Mouse (Mus musculus): ENCODE results near the gene Serpinh1. TPM values are rescaled to one million over a fixed set of nuclear protein-coding genes. Genes with fewer than 3 reads are reported as not detected.

Serpinh1 gene
- polyA plus RNA-seq, 1 experiment: not detected

- Histone ChIP-seq H3K4me1 (ENCODE audit: control insufficient read depth, insufficient read depth, low read length) (peaks cover 28% of the 10 kb centered on the region), H3K27ac (ENCODE audit: insufficient read depth, low read depth, low read length) (no peak overlapping the region), H3K4me3 (ENCODE audit: insufficient read depth, low read depth, low read length) (no peak overlapping the region)
- no peak for TF ChIP-seq CTCF (IDR thresholded peaks at IDR 0.05; ENCODE audit: insufficient read depth, low read depth, low read length)
- TF ChIP-seq POLR2A (IDR thresholded peaks at IDR 0.05; ENCODE audit: insufficient read depth, low read depth, low read length): no peak
- WGBS: 68% methylated on average over 3 of the region's 3 CpGs
Observed at GRCm38 (mm10) chr7:99306640-99307039, 46.4 kb downstream of the Serpinh1 start.

- 97% methylated on average over 4 of the region's 4 CpGs for WGBS
- H3K4me3 ChIP-seq (ENCODE audit: insufficient read depth, low read depth, low read length): no peak overlapping the region
- H3K4me1 ChIP-seq (ENCODE audit: control insufficient read depth, insufficient read depth, low read length): peaks cover 26% of the 10 kb centered on the region
- TF ChIP-seq CTCF (IDR thresholded peaks at IDR 0.05; ENCODE audit: insufficient read depth, low read depth, low read length): no peak
- no peak for TF ChIP-seq POLR2A (IDR thresholded peaks at IDR 0.05; ENCODE audit: insufficient read depth, low read depth, low read length)
- no peak overlapping the region for H3K27ac ChIP-seq (ENCODE audit: insufficient read depth, low read depth, low read length)
Observed at GRCm38 (mm10) chr7:99305688-99306087, 47.4 kb downstream of the Serpinh1 start.

- Histone ChIP-seq H3K27ac (ENCODE audit: insufficient read depth, low read depth, low read length) (0 out of 2 replicates have a peak overlapping the region, but pooled peaks have one; percentile 18), H3K4me1 (ENCODE audit: control insufficient read depth, insufficient read depth, low read length) (peaks cover 26% of the 10 kb centered on the region), H3K4me3 (ENCODE audit: insufficient read depth, low read depth, low read length) (no peak overlapping the region)
- 49% methylated on average over 5 of the region's 5 CpGs for WGBS
- TF ChIP-seq POLR2A (IDR thresholded peaks at IDR 0.05; ENCODE audit: insufficient read depth, low read depth, low read length) (no peak), CTCF (IDR thresholded peaks at IDR 0.05; ENCODE audit: insufficient read depth, low read depth, low read length) (no peak)
Observed at GRCm38 (mm10) chr7:99304949-99305372, 48.1 kb downstream of the Serpinh1 start.

GRCm38 (mm10) chr7:99304029-99304428, 49.0 kb downstream of the Serpinh1 start:
- H3K4me1 ChIP-seq (ENCODE audit: control insufficient read depth, insufficient read depth, low read length): peaks cover 26% of the 10 kb centered on the region
- H3K4me3 ChIP-seq (ENCODE audit: insufficient read depth, low read depth, low read length): no peak overlapping the region
- 0 out of 2 replicates have a peak overlapping the region, but pooled peaks have one; percentile 5 for H3K27ac ChIP-seq (ENCODE audit: insufficient read depth, low read depth, low read length)
- WGBS: 46% methylated on average over 6 of the region's 6 CpGs
- TF ChIP-seq CTCF (IDR thresholded peaks at IDR 0.05; ENCODE audit: insufficient read depth, low read depth, low read length) (no peak), POLR2A (IDR thresholded peaks at IDR 0.05; ENCODE audit: insufficient read depth, low read depth, low read length) (no peak)

- no peak overlapping the region for H3K4me3 ChIP-seq (ENCODE audit: insufficient read depth, low read depth, low read length)
- H3K27ac ChIP-seq (ENCODE audit: insufficient read depth, low read depth, low read length): no peak overlapping the region
- 88% methylated on average over 3 of the region's 3 CpGs for WGBS
- TF ChIP-seq CTCF (IDR thresholded peaks at IDR 0.05; ENCODE audit: insufficient read depth, low read depth, low read length) (no peak), POLR2A (IDR thresholded peaks at IDR 0.05; ENCODE audit: insufficient read depth, low read depth, low read length) (no peak)
- peaks cover 17% of the 10 kb centered on the region for H3K4me1 ChIP-seq (ENCODE audit: control insufficient read depth, insufficient read depth, low read length)
Observed at GRCm38 (mm10) chr7:99300650-99301175, 52.3 kb downstream of the Serpinh1 start.

Other genes with a start within 250 kb of the Serpinh1 start
- not detected in 2 replicates for gene Uvrag, start 212.1 kb downstream of the Serpinh1 start, polyA plus RNA-seq (2012; ENCODE audit: insufficient read depth, insufficient read length, low replicate concordance, missing spikeins)
- not detected in 2 replicates for gene Dgat2, start 170.5 kb downstream of the Serpinh1 start, polyA plus RNA-seq (2012; ENCODE audit: insufficient read depth, insufficient read length, low replicate concordance, missing spikeins)
- gene Mogat2, start 114.6 kb downstream of the Serpinh1 start, polyA plus RNA-seq (2012; ENCODE audit: insufficient read depth, insufficient read length, low replicate concordance, missing spikeins): not detected in 2 replicates
- not detected in 2 replicates for gene Map6, start 85.8 kb downstream of the Serpinh1 start, polyA plus RNA-seq (2012; ENCODE audit: insufficient read depth, insufficient read length, low replicate concordance, missing spikeins)
- gene Gdpd5, start 28.2 kb upstream of the Serpinh1 start, polyA plus RNA-seq (2012; ENCODE audit: insufficient read depth, insufficient read length, low replicate concordance, missing spikeins): not detected in 2 replicates
- gene Klhl35, start 112.8 kb upstream of the Serpinh1 start, polyA plus RNA-seq (2012; ENCODE audit: insufficient read depth, insufficient read length, low replicate concordance, missing spikeins): not detected in 2 replicates
- 980 TPM in 1 of 2 replicates, not detected in the other for gene Rps3, start 130.5 kb upstream of the Serpinh1 start, polyA plus RNA-seq (2012; ENCODE audit: insufficient read depth, insufficient read length, low replicate concordance, missing spikeins)
- gene Arrb1, start 182.2 kb upstream of the Serpinh1 start, polyA plus RNA-seq (2012; ENCODE audit: insufficient read depth, insufficient read length, low replicate concordance, missing spikeins): not detected in 2 replicates